Mouse (Mus musculus): ENCODE measurements at regions not wholly inside any gene's neighbourhood (a gene's known extent, or its start where the extent isn't known, plus 50 kb on each side); places are given as distances from the start of the nearest gene placed in this dataset.

GRCm38 (mm10) chrX:153932586-153932985 is 79.9 kb downstream of the Samt1 start:
- TF ChIP-seq CTCF (IDR thresholded peaks at IDR 0.05; ENCODE audit: insufficient read depth, low read length) (0 out of 2 replicates have a peak, but pooled peaks have one; percentile 18), POLR2A (IDR thresholded peaks at IDR 0.05; ENCODE audit: borderline replicate concordance, extremely low read depth, low read depth, low read length) (no peak)

Data from lung, adult 2 months (tissue).